Mouse (Mus musculus): ENCODE data around the gene Defb13.
"Not testable (repeated sequence)": the region's sequence is repeated elsewhere in the genome, so short reads cannot be mapped to it uniquely, and the experiment has no call there.

Defb13 gene

DNA sequence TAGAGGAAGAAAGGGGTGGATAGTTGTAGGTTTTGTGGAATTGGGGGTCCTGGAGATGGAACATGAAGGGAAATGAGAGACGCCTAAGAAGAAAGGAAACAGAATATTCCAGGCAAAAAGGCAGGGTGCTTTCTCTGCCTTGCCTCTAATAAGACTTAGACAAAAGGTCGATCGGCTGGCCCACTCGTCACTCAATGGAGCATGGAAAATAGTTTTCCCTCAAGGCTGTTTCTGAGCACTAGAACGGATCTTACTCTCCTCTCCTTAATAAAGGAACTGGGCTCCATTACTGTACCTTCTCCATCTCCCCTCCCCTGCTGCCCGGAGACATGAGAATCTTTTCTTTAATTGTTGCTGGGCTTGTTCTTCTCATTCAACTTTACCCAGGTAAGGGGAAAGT, at the start of gene Defb13:
Gene Defb13 (plus strand): TSS at position 301 of the 400 bp plus-strand sequence.
- no peak for TF ChIP-seq GATA4 (IDR thresholded peaks at IDR 0.05; ENCODE audit: insufficient replicate concordance, low read length)

DNA sequence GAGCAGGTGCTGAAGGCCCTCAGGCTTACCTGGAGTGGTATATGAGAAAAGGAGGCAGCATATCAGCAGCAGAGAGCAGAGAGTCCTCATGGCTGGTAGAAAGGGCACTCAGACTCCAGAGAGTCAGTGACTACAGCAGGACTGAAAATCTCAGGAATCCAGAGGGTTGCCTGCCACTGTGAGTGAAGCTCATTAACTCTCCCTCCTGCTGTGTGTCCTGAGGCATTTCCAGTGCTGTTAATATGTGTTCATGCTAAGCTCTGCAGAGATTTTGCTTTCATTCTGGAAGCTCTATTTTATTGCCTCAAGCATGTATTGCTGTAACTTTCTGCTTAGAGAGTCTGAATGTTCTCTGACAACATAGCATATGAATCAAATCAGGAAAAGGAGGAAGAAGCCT, 40.3 kb upstream of the Defb13 start, which contains the start of gene Defb11:
Gene Defb11 (minus strand): TSS at position 123 of the 400 bp plus-strand sequence.
- TF ChIP-seq GATA4 (IDR thresholded peaks at IDR 0.05; ENCODE audit: insufficient replicate concordance, low read length): not testable (repeated sequence)

DNA sequence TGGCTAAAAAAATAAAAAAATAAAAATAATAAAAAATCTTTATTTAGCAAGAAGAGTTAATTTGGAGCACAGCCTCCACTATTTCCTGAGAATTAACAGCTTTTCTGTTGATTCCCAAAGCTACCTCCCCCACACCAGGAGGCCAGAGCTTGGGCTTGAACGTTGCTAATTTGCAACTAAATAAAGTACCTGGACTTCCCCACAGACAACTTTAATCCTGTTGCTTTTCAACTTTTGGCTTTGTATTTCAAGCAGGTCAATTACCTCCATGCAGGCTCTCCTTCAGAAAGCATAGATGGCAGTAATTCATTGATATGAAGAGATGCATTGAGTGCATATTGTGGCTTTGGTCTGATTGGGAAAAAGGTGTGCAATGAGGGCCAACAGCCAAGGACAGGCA, 34.6 kb upstream of the Defb13 start:
- no peak for TF ChIP-seq GATA4 (IDR thresholded peaks at IDR 0.05; ENCODE audit: insufficient replicate concordance, low read length)

DNA sequence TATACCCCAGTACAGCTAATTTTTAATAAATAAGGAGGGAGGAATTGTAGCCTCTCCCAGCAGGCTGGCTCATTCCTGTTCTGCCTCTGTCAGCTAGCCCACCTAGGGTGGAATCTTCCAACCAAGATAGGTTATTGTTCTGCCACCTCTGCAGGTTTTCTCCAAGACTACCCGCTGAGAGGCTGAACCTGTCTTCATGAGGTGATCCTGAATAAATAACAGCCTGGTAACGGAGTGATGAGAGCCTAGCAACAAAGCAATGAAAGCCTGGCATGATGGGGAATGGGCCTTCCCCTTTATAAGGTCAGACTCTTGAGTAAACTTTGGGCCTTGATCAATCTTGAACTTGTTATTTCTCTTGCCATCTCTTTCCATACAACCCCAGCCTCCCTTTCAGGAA, 34.0 kb upstream of the Defb13 start:
- TF ChIP-seq GATA4 (IDR thresholded peaks at IDR 0.05; ENCODE audit: insufficient replicate concordance, low read length): no peak

DNA sequence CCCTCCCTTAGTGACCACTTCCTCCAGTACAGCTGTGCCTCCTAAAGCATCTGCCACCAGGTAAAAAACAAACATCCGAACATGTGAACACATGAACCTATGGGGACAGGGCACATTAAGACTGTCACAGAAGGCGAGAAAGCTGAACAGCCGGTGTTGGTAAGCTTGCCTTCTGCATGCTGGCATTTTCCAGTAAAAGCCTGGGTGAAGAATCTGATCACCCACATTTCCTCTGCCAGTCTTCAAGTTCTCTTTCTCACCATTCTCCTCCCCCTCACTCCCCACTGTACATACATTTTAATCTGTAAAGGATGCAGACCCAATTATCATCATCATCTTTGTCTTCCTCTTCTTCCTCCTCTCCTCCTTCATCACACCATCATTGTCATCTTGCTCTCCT, 30.9 kb upstream of the Defb13 start:
- no peak for TF ChIP-seq GATA4 (IDR thresholded peaks at IDR 0.05; ENCODE audit: insufficient replicate concordance, low read length)

DNA sequence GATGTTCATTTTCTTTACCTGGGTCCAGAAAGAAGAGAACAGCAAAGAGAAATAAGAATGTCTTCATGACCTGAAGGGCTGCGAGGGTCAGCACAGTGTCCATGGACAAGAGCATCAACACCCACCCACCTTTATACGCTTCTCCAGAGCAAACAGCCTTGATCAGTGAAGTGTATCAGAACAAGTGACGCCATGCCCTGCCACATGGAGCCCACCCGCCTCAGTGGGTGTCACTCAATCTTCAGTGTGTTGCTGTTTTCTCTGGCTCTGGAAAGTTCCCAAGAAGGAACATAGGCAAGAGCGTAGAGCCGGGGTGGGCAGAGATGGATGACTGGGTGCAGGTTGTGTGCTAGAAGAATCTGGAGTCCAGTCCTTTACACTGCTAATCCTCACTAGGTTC, 14.0 kb upstream of the Defb13 start, which contains the start of gene Defb15:
Gene Defb15 (minus strand): TSS at position 101 of the 400 bp plus-strand sequence.
- no peak for TF ChIP-seq GATA4 (IDR thresholded peaks at IDR 0.05; ENCODE audit: insufficient replicate concordance, low read length)

DNA sequence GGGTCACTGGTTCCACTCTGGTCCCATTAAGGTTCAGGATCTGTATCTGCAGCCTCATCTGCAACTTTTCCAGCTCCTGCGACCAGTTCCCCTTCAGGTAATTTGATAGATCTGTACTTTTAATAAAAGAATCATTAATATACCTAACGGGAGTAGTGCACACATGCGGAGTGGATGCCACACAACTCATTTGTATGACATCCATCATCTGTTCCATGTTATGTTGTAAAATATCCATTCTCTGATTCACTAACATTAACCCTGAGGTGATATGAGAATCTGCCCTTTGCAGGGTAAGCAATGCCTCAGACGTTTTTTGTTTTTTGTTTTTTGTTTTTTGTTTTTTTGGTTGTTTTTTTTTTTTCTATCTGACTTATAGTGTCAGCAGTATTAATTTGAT, 8.5 kb upstream of the Defb13 start, which contains the start of gene Defb35:
Gene Defb35 (plus strand): TSS at position 301 of the 400 bp plus-strand sequence.
- TF ChIP-seq GATA4 (IDR thresholded peaks at IDR 0.05; ENCODE audit: insufficient replicate concordance, low read length): not testable (repeated sequence)

DNA sequence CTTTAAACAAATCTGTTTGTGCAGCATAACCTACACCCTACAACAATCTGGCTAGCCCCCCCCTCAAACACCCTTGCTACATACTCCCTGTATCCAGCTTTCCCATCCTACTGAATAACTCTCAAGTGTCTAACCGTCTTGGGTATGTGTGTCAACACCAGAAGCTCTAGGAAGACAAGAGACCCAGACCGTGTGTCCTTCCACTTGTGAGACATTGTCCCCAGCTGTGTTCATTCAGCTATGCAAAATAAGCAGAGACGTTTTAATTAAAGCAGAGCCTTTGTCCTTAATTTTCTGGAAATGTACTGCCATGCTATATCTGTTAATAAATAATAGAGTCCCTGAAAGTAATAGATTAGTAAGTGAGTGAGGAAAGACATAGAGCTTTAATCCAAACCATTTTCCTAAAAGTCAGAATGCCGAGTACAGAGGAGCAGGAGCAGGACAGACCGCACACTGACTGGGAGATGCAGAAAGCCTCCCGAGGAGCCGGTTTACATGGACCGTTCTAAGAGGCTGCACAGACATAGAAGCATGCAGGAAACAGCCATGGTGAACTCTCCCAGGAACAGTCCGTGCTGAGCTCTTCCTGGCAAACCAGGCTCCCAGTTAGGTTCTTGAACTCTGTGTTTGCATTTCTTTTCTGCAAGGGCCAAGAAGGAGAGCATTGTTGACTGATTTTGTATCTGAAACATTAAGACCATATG, 902 bp downstream of the Defb13 start:
- no peak for TF ChIP-seq GATA4 (IDR thresholded peaks at IDR 0.05; ENCODE audit: insufficient replicate concordance, low read length)

DNA sequence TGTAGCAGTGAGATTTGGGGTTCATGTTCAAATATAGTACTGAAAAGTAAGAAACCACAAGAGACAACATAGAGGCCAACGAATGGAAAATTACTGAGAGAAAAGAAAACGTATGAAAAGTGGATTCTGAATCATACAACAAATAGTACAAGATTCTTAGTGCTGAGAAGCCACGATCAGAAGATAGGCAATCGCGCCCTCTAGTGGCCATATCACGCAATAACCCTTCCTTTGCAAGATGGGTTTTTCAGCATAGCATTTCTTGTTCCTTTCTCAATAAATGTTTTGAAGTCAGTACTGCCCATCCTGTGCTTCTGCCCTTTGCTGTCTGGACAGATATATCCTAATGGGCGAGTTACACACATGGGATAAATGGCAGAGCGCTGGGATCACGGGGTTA, 8.8 kb downstream of the Defb13 start:
- no peak for TF ChIP-seq GATA4 (IDR thresholded peaks at IDR 0.05; ENCODE audit: insufficient replicate concordance, low read length)

DNA sequence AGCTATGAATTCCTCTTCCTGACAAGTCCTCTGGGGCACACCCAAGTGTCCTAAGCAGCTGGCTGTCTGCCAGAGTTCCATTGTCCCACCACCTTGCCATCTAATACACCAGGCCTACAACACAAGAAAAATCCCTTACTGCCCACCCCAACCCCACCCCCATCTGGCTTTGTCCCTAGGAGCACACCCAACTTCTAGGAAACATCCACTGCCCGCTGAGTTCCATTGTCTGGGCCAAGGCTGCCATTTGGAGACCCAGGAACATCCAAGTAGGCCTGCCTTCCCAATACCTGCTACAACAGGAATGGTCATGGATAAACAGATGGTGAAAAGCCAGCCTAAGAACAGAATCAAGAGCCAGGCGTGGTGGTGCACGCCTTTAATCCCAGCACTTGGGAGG, 9.8 kb downstream of the Defb13 start:
- TF ChIP-seq GATA4 (IDR thresholded peaks at IDR 0.05; ENCODE audit: insufficient replicate concordance, low read length): no peak

DNA sequence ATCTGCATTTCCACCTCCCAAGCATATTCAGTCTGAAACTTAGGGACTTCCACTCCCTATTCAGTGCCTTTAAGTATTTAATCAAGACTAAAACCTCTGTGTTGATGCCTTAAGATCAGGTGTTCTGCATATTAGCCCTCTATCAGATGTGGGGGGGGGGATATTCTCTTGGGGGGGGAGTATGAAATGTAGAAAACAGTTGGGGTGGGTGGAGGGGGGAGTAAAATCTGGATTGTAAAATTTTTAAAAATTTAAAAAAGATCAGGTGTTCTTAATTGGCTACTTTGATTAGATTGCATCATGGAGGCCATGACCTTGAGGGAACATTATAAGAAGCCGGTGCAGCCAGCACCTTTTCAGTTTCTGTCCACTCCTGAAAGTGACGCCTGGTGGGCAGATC, 11.9 kb downstream of the Defb13 start, which contains the start of gene Fam90a1a:
Gene Fam90a1a (plus strand): TSS at position 301 of the 400 bp plus-strand sequence.
- TF ChIP-seq GATA4 (IDR thresholded peaks at IDR 0.05; ENCODE audit: insufficient replicate concordance, low read length): no peak

DNA sequence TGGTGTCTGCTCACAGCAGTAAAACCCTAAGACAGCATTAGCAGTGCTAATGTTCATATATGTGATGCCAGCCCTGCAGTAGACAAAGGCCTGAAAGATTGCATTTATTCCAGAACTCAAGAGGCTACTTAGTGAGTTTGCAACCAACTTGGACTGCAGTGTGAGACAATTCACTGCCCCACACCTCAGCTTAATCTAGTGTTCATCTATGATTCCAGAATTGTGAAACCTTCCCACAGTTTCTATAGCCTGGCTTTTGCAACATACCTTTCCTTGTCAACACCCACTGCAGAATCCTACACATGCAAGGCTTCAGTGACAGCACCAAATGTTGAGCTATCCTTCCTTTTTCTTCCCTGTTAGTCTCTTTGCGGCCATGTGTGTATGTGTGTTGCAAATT, 20.1 kb downstream of the Defb13 start:
- no peak for TF ChIP-seq GATA4 (IDR thresholded peaks at IDR 0.05; ENCODE audit: insufficient replicate concordance, low read length)

DNA sequence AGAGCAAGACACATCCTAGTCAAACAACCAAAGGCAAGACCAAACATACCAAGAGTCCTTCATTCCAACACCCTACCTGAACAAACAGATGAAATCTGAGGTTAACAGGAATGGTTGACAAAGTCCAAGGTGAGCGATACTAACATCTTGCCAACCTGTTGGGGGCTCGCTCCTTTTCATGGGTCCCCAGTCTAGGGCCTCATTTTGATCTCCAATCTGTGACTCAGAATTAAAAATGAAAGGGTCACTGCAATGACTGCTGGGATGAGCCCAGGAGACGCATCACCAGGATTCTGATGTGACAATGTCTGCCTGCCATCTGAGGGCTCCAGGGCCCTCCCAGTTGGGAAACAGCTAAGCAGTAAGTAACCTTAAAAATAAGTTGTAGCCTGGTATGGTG, 22.9 kb downstream of the Defb13 start, which contains the start of gene Ccdc70:
Gene Ccdc70 (plus strand): TSS at position 301 of the 400 bp plus-strand sequence.
- no peak for TF ChIP-seq GATA4 (IDR thresholded peaks at IDR 0.05; ENCODE audit: insufficient replicate concordance, low read length)

DNA sequence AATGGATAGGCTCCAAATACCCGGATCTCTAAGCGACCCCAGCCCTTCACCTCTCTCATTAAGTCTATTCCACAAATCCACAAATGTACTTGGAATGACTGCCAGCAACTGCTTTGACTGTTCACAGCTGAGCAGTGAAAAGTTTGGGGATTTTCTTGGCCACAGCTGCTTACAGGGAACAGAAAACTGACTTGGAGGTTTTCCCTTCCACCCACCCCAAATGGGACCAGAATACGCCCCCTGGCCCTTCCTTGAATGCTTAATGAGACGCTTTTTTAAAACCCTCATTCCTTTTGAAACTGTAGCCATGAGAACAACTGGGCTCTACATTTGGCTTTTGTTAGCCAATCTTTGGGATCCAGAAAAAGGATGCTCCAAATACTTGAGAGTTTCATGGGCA, 31.6 kb downstream of the Defb13 start:
- no peak for TF ChIP-seq GATA4 (IDR thresholded peaks at IDR 0.05; ENCODE audit: insufficient replicate concordance, low read length)

DNA sequence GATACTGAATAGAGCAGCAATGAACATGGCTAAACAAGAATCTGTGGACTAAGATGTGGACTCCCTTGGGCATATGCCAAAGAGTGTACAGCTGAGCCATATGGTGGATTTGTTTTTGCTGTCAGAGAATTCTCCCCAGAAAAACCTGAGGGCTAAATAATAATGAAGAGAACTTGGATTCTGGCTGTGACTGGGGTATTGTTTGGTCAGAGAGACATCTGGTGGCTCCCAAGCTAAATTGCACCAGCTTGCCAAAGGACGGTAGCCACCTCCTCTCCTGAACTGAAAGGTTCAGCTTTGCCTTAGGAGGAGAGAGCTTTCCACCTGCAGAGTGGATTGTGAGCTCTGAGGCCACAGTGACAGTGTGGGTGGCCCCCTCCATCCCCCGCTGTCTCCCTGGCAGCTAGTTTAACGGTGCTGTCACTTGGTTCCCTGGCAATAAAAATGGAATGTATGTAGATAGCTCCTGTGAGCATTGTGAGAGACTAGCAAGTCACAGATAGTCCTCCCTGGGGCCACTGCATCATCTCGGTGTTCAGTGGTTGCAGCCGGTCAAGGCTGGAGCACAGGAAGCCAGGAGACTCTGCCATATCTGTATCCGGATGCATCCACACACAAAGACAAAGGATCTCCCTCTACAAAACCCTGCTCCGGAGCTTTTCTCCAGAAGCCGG, 35.2 kb downstream of the Defb13 start:
- no peak for TF ChIP-seq GATA4 (IDR thresholded peaks at IDR 0.05; ENCODE audit: insufficient replicate concordance, low read length)

DNA sequence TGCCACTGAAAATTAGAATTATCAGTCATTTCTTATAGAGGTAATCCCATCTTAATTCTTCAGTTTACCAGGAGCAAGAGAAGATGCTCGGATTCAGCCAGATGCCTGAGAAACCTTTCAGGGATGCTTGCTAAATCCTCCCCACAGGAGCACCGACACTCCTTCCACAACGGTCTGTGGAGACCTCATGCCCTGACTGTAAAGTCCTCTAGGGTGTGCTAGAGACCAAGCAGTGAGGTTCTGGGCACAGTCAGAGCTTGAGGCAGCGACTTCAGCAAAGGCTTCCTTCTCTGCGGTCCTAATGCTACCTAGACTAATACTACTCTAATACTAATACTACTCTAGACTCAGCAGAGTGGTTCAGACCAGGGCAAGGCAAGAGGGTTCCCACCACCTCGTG, 45.6 kb downstream of the Defb13 start:
- TF ChIP-seq GATA4 (IDR thresholded peaks at IDR 0.05; ENCODE audit: insufficient replicate concordance, low read length): no peak

Data from liver, adult (tissue).